Mouse (Mus musculus): Measurements from ENCODE around the gene Cfap61.

DNA sequence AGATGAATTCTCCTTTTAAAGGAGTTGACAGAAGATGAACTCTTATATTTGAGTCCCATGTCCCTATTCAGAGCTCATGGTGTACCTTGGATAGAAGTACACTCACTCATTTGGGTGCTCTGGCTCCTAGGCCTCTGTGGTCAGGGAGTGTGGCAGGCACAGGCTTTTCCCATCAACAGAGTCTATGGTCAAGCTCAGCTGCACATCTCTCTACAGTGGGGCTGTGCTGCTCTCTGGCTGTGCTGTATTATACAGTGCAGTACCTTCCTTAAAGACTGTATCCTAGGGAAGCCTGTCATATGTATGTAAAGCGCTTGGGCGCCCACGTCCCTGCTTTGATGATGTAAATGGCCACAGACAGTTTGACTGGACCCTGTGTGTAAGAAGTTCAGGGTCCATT is 323.0 kb downstream of the Cfap61 start:
- TF ChIP-seq POLR2A (IDR thresholded peaks at IDR 0.05; ENCODE audit: insufficient read depth, low read depth, low read length) (no peak), CTCF (IDR thresholded peaks at IDR 0.05) (no peak)

All from heart, adult 2 months (tissue).